Mouse (Mus musculus): ENCODE results near the gene Med11. TPM values are rescaled to one million over a fixed set of nuclear protein-coding genes. Genes with fewer than 3 reads are reported as not detected.

Gene Med11
- total RNA-seq (2023) = 27.4 TPM

DNA sequence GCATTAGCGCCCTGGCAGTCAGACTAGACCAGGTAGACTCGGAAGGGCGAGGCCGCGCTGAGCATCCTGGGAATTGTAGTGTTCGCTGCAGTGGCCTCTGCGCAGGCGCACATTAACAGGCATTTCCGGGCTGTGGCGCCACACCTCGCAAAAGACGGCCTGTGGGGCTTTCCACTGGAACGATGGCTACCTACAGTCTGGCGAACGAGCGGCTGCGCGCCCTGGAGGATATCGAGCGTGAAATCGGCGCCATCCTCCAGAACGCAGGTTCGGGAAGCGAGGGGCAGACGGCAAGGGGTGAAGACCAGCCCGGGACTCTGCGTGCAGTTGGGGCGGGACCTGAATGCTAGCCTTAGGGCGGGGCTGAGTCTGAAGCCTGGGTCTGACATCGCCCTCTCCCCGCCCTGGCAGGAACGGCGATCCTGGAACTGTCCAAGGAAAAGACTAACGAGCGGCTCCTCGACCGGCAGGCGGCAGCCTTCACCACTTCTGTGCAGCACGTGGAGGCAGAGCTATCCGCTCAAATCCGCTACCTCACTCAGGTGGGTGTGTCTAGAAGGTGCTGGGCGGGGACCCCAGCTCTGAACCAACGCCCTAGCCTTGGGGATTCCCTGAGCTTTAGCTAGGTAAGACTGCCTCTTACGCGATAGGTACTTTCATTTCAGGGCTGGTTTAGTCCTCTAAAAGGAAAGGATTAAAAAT is at the start of gene Med11:
Gene Med11, plus strand, starts transcription at position 123 of the 702 bp plus-strand sequence.

DNA sequence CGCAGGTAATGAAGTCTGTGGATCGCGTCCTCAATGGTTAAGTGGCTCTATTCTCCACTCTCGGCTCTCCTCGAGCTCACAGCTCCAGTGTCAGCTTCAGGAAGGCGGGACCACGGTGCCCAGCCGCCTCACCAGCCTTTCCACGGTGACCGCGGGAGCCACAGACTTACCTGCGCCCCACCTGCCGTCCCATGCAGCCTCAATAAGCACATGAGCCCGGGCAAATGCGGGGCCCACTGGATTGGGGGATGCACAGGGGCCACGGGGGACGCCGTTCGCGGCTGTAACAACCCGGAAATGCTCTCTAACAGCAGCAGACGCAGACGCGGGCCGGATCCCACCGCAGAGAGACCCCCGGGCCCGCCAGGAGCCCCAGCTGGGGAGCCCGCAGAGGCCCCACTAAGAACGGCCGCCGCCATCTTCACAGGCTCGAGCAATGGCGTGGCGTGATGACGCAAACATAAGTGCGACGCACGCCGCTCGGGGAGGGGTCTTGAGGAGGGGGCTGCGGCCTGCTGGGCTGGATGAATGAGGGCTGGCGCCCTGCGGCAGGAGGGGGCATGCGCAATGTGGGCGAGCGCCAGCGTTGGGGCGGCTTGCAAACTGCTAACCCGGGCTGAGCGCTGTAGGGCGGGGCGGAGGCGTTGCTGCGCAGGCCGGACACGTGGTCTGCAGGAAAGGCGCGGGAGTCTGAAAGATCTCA is 42.0 kb upstream of the Med11 start, which contains the start of gene Pelp1:
Gene Pelp1, minus strand, starts transcription at position 438 of the 703 bp plus-strand sequence.

DNA sequence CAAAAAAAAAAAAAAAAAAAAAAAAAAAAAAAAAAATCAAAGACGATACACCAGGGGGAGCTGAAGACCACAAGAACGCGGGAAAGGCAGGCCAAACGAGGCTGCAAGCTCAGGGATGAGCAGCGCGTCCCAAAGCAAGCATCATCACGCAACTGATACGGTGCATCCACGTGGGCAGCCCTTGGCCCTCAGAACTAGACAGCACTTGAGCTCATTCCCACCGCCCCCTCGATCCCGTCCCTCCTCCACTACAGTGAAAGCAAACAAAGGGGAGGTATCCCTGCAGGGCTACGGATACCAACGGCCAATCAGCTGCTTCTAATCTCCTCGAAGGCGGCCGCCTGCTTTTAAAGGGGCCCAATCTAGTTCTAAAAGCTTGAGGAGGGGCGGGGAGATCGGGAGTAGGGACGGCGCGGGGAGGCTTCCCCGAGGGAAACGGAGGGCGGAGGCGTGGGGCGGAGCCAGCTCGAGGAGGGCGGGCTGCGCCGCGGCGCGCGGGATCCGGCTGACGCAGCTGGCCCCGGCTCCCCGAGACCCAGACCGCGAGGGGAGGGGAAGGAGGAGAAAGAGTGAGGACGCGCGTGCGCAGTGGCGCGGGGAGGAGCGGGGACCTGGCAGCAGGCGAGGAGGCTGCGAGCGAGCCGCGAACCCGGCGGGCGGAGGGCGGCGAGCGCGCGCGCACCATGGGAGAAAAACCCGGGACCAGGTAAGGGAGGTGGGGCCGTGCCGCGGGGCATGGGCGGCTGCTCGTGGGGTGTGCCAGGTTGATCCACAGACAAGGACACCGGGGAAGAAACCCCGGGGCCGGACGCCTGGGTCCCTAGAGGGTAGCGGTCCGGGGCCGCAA is 19.4 kb upstream of the Med11 start, which contains the start of gene Arrb2:
Gene Arrb2, plus strand, starts transcription at position 588 of the 847 bp plus-strand sequence.

DNA sequence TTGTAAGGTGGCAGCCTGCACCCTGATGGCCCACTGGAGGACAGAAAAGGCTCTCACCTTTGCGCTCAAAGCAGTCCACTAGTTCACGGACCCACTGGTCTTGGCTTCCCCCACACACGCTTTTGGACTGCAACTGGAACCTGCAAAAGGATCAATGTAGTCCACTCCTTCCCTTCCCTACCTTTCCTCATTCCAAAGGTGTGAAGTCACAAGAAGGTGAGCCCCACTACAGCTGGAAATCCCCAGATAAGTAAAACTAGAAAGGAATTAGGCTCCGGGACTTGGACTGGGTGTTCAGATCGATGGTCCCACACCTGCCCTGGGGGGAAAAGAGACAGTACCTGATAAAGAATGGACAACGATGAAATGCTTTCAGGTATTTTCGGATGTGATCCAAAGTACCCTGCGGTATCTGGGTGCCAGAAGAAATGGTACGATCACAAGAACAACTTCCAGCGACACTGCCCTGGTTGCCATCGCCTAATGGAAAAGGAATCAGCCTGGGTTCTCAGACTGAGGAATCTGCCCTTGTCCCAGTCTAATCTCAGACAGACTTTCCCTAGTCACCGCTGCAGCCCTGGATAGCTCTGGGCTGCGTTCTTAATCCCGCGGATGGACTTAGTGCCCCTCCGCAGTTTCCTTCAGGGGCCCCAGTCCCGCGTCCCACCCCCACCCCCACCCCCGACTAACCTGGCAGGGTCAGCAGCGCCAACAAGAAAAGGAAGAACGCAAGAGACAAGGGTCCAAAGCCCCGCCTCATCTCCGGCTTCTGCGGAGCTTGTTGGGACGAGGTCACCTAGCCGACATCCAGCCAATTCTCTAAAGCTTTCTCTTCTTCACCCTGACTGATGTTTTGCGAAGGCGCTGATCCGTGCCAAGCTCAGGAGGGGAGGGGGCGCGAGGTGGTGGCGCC is 7.2 kb downstream of the Med11 start, which contains the start of gene Zmynd15:
Gene Zmynd15, plus strand, starts transcription at position 746 of the 913 bp plus-strand sequence.

DNA sequence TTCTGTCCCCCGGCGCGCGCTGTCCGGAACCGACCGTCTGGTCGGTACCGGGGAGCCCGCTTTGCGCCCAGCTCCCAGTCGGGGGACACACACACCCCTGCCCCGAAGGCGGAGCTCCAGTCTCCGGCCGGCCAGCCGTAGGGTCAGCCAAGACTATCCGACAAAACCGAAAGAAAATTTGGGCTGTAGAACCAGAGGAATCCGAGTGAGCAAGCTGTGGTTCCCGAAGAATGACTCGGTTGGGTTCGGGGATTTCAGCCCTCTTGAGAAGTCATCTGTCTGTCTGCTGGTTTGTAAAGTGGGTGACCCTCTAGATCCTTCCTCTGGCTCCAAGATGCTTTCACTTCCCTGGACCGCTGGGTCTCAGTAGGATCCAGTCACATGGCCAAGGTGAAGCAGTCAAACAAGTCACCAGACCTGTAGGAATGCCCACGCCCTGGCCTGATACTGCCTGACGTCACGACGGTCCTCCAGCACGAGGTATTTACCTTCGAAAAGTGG is 7.9 kb downstream of the Med11 start, which contains the start of gene Cxcl16:
Gene Cxcl16, minus strand, starts transcription at position 384 of the 501 bp plus-strand sequence.

Other genes with a start within 250 kb of the Med11 start
- gene Slc16a11, start 239.2 kb upstream of the Med11 start, total RNA-seq (2023) = not detected
- gene Slc16a13, start 230.9 kb upstream of the Med11 start, total RNA-seq (2023) = 2.5 TPM
- gene Bcl6b, start 222.1 kb upstream of the Med11 start, total RNA-seq (2023) = 0.15 TPM
- gene 0610010K14Rik, start 214.0 kb upstream of the Med11 start, total RNA-seq (2023) = 60.8 TPM
- gene Gm21988, start 212.1 kb upstream of the Med11 start, total RNA-seq (2023) = 4.4 TPM
- 59.2 TPM for gene Rnasek, start 212.1 kb upstream of the Med11 start, total RNA-seq (2023)
- not detected for gene Alox12, start 196.6 kb upstream of the Med11 start, total RNA-seq (2023)
- gene Alox12e, start 129.3 kb upstream of the Med11 start, total RNA-seq (2023) = not detected
- 0.77 TPM for gene Alox15, start 99.9 kb upstream of the Med11 start, total RNA-seq (2023)
- 26.8 TPM for gene Pelp1, start 41.9 kb upstream of the Med11 start, total RNA-seq (2023)
- gene Arrb2, start 19.3 kb upstream of the Med11 start, total RNA-seq (2023) = 289 TPM
- 1.8 TPM for gene Zmynd15, start 7.5 kb downstream of the Med11 start, total RNA-seq (2023)
- gene Cxcl16, start 8.1 kb downstream of the Med11 start, total RNA-seq (2023) = 2.5 TPM
- not detected for gene Tm4sf5, start 53.3 kb downstream of the Med11 start, total RNA-seq (2023)
- gene Vmo1, start 62.7 kb downstream of the Med11 start, total RNA-seq (2023) = not detected
- gene Gltpd2, start 67.3 kb downstream of the Med11 start, total RNA-seq (2023) = not detected
- gene Psmb6, start 73.4 kb downstream of the Med11 start, total RNA-seq (2023) = 123 TPM
- not detected for gene Gm40193, start 81.0 kb downstream of the Med11 start, total RNA-seq (2023)
- gene Pld2, start 88.1 kb downstream of the Med11 start, total RNA-seq (2023) = 3.7 TPM
- 159 TPM for gene Mink1, start 111.0 kb downstream of the Med11 start, total RNA-seq (2023)
- 0.95 TPM for gene 4930544D05Rik, start 163.9 kb downstream of the Med11 start, total RNA-seq (2023)
- gene Chrne, start 167.3 kb downstream of the Med11 start, total RNA-seq (2023) = 1.5 TPM
- not detected for gene Gp1ba, start 187.2 kb downstream of the Med11 start, total RNA-seq (2023)
- 242 TPM for gene Rnf167, start 195.3 kb downstream of the Med11 start, total RNA-seq (2023)
- 53.9 TPM for gene Slc25a11, start 195.6 kb downstream of the Med11 start, total RNA-seq (2023)
- gene Pfn1, start 202.7 kb downstream of the Med11 start, total RNA-seq (2023) = 1,382 TPM
- gene Eno3, start 205.3 kb downstream of the Med11 start, total RNA-seq (2023) = 22.7 TPM
- 34.6 TPM for gene Spag7, start 217.5 kb downstream of the Med11 start, total RNA-seq (2023)
- 45.5 TPM for gene Camta2, start 236.2 kb downstream of the Med11 start, total RNA-seq (2023)
- not detected for gene Inca1, start 248.2 kb downstream of the Med11 start, total RNA-seq (2023)
- gene Kif1c, start 248.6 kb downstream of the Med11 start, total RNA-seq (2023) = 27.4 TPM